Mouse (Mus musculus) right cerebral cortex, postnatal 10 days (tissue): ENCODE measurements around the gene Edem1.

Experiments
- DNase-seq, 2 experiments: peaks; one replicate each; pipeline ENCODE4 v3.0.0; 2021; ENCODE audit warnings: low spot score in 2 of 2

Gene Edem1

DNA sequence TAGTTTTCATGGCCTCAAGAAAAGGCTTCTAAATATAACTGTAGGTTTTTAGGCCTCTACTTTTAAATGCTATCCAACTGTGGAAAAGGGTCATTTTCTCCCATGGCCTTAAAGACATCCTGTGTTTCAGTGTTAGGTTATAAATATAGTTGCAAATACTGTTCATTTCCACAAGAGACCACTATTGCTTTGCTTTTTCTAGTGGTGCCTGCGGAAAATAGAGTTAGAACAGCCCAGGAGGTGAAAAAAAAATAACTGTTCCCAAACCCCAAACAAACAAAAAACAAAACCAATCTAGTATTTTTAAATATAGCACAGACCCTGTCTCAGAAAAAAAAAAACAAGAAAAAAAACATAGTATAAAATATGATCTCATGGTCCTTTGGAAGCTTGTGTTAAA, 46.9 kb downstream of the Edem1 start:
- DNase-seq: no peak

DNA sequence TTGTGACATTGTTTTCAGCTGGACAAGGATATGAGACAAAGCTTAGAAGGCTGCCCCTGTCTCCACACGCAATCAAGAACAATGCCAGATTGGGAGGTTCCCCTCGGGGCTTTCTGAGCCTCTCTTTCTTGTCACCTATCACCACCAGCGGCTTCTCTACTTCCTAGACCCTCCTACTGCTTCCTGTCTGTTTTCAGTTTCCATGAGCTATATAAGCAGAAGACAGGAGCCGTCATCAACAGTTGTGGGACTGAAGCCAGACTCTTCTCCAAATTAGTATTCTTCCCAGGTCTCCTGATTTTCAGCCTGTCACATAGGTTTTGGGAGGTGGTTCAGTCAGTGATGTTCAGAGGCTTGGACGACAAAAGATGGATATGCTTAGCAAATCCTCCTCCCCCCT, 47.6 kb downstream of the Edem1 start:
- peak in 1 of 2 experiments; percentile 37 for DNase-seq

DNA sequence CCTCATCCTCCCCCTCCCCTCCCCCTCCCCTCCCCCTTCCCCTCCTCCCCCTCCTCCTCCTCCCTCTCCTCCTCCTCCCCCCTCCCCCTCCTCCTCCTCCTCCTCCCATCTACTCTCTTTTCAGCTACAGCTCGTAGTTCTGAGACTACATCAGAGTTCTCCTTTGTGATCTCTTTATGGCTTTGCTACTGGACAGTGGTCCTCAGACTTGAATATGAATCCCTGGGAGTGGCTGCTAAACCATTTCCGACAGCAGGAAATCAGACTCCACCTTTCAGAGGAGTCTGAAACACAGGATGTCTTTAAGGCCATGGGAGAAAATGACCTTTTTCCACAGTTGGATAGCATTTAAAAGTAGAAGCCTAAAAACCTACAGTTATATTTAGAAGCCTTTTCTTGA, 48.0 kb downstream of the Edem1 start:
- DNase-seq: no peak

DNA sequence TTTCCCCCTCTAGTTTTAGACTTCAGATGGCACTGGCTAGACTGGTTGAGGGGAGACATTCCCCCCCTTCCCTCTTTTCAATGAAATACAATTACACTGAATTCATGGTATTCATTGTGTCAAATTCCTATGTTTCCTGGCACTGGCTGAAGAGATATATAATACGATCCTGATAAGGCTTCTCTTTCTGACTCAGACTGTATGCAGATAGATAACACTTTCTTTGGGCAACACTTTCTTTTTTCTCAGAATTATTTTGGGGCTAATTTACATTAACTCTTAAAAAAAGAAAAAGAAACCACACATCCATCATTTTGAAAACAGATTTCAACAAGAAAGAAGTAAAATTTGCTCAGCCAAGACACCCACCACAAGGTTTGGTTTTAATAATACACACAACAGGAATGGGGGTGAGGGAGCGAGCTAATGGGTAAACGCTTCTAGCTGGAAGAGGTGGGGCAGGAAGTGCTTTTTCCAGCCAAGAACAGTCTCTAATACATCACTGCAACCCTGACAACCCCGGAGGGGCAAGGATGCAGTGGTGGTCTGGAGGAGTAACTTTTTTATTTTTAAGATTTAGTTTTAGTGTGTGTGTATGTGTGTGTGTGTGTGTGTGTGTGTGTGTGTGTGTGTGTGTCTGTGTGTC, 52.0 kb downstream of the Edem1 start:
- DNase-seq: no peak

DNA sequence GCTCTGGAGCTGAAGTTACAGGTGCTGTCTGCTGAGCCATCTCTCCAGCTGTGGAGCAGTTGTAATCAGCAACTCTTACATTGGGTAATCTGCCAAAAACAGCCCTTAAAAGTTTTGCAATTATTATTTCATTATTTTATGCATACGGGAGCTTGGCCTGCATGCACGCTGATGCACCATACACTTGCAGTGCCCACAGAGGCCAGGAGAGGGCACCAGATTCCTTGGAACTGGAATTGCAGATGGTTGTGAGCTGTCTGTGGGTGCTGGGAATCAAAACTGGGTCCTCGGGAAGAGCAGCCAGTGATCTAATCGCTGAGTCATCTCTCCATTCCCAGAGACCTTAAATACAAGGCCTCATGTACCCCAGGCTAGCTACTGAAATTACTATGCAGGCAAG, 52.6 kb downstream of the Edem1 start:
- no peak for DNase-seq

DNA sequence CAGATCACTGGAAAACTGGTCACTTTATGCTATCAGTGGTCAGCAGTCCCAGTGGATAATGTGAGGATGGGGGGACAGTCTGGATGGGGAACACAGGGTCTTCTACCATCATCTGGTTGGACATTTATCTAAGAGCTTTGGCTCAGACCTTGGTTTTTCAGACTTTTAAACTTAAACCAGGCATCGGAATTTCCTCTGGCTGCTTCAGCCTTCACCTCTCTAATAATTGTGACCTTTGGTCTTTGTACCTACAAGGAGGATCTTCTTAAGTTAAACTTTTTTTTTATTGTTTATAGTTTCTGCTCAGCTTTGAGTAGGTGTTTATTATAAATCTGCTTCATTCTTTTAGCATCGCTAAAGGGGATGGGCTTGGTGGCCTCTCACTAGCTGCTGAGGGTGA, 55.4 kb downstream of the Edem1 start:
- DNase-seq: no peak

DNA sequence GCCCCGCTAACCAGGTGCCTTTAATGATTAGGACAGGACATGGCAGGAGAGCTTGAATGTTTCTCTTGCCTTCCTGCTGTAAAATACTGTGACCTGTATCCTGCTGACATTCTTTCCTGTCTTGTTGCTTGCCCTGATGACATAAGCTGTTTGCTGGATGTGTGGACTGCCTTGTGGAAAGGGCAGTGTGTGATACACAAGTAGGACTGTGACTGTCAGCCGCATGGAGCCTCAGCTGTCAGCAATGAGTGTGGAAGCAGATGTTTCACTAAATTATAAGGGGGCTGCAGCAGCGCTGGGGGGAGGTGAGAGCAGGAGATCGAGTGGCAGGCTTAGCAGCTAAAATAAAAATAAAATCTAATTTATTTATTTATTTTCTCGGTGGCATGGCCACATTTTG, 56.2 kb downstream of the Edem1 start:
- no peak for DNase-seq

DNA sequence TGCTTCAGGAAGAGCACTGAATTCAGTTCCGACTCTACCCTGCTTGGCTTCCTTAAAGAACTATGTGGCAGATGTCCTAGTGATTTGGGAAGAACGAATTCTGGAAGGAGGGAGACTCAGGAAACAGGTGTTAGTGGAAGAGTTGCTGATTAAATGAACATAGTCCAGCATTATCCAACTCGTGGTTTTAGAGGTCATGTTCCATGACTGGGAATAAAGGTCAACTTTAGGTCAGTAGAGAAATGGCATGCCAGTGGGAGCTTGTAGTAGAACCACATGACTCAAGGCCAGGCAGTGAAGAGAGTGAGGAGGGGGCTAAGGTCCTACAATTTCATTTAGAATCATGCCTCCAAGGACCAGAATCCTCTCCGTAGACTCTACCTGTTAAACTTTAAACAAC, 57.9 kb downstream of the Edem1 start:
- no peak for DNase-seq

DNA sequence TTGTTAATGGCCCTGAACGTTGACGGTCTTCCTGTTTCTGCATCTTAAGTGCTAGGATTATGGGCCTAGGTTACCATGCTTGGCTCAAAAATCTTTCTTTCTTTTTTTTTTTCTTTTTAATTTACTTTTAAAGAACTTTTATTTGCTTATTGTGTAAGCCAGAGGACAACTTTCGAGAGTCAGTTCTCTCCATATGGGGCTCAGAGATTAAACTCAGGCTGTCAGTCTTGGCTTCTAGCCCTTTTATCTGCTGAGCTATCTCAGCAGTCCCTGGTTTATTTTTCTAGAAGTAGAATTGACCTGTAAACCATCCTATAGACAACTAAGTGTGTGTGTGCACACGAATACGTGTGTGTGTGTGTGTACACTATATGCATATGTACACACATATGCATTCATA, 64.1 kb downstream of the Edem1 start:
- no peak for DNase-seq

DNA sequence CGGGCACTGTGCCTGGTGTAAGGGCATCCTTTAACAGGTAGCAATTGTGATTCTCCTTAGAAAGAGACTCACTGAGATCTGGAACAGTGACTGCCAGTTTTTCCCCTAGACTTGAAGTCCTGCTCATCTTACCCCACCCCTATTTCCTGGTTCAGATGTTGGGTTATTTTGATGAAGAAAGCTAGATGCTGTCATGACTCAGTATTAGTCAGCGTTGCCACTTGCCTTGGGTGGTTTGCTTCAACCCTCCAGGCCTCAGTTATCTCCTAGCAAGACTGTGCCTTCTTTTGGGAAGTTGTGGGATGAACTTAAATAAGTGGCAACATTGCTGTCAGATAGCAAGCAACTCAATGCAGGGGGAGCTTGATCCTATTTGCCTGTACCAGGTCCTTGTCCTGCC, 66.7 kb downstream of the Edem1 start:
- DNase-seq: no peak

DNA sequence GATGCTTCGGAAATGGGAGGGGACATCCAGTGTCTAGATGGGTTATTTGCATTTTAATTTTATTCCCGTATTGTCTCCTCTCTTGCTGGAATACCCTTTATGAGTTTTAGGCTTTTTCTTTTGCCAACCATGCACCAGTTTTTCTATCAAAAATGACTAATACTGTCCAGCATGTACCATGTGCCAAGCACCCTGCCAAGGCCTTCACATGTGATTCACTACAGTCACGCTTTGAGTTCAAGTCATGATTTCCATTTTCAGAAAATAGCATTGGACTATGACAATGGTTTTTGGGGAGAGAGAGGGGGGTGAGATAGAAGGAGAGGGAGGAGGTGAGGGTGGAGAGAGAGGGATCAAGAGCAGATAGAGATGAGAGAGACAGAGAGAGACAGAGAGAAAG, 67.5 kb downstream of the Edem1 start:
- DNase-seq: no peak

DNA sequence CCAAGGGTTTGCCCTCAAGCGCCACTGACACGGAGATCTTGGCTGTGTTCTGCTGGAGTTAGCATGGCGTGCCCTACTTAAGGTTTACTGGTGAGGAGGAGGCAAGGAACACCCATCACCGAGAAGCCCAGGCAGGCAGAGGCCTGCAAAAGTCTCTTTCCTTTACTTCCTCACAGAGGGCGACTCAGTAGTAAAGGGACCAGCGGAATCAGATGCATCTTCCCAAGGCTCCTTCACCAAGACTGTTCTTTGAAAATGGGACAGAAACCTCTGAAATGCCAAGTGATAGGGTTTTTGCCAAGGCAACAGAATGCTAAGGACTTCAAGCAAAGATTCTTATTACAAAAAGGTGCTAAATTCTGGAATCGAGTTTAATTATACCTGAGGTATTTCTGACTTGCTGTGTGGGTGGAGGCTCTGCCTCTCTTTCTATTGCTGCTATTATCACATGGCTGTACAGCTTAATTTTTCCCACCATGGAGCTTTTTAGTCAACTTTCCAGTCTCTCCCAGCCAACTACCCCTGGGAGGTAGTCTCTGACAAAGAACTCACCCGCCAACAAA, 68.2 kb downstream of the Edem1 start:
- peak in 1 of 2 experiments; percentile 48 for DNase-seq

DNA sequence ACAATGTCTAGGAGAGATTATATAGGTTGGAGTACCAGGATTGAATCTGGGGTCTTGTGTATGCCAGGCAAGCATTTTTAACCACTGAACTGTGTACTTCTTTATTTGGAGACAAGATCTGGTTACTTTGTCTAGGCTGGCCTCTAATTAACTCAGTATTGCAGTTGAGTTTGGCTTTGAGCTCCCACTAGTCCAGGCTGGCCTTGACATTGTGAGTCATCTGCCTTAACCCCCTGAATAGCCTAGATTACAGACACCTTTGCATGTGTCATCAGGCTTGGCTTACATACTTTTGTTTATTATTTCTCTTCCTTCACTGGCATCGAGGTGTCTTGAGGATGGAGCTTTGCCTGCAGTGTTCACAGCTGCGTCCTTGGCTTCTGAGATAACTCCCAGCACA, 70.8 kb downstream of the Edem1 start:
- DNase-seq: no peak

DNA sequence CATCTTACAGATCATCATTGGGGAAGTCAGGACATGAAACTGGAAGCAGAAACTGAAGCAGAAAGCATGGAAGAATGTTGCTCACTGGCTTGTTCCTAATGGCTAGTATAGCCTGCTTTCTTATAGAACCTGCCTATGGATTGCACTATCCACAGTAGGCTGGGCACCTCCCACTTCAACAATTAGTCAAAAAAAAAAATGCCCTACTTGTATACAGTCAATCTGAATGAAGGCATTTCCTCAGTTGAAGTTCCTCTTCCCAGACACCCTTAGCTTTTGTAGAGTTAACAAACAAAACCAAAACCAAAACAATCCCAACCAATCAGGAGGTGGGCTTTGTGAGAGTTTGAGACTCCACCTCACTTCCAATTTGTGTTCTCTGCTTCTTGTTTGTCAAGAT, 73.7 kb downstream of the Edem1 start:
- no peak for DNase-seq

DNA sequence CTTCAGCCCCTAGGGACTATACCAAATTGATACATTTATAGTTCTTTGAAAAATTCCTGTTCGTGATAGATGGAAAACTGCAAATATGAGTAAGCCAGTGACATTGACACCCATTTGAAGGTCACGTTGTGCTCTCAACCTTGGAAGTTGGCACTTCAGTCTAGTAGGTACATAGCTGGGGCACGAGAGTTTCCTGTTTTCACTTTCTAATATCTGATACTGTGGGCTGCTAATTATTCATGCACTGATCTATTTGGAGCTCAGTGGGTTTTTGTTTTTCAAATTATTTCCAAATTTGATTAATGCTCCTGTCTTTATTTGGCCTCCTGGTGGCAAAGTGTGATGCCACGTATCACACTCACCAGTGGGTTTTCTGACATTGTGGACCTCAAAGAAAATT, 74.8 kb downstream of the Edem1 start:
- no peak for DNase-seq

DNA sequence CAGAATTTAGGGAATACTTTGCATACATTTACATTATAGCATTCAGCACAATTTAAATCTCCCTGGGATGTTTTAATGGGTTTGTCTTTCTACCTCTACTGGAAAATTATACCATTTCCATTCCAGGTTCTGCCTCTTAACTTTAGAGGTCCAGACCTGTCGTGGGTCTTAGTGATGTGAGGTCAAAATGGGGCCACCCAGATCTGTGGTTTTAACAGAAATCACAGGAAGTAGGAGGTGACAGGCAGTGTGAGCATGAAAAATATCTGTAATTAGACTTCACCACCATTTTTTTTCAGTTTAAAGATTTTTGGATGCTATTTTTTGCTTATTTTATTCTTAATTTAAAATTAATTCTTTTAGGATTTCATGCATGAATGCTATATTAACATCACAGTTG, 78.1 kb downstream of the Edem1 start:
- DNase-seq: no peak
